Mouse (Mus musculus) stomach, adult 2 months (tissue): Measurements from ENCODE around the gene Lrat. TPM values are rescaled to one million over a fixed set of nuclear protein-coding genes. Genes with fewer than 3 reads are reported as not detected.

Experiments
- polyA plus RNA-seq: library from polyadenylated mRNA; depleted of rRNA; stranded (reverse); fragments of >200 nt; gene quantifications from 2 replicates; pipeline ENCODE4 v1.2.3, GENCODE M21; 2012; rRNA removed

Gene Lrat
- polyA plus RNA-seq: not detected in 2 replicates

GRCm38 (mm10) chr3:82903613-82904205, at the start of gene Lrat:
Gene Lrat (minus strand): TSS chr3:82903973.

GRCm38 (mm10) chr3:82876372-82876739, 27.4 kb downstream of the Lrat start, which contains the start of gene Rbm46:
Gene Rbm46 (minus strand): TSS chr3:82876483.

Other genes starting within 250 kb of the Lrat start
- gene Rbm46, start 27.5 kb downstream of the Lrat start, polyA plus RNA-seq: not detected in 2 replicates
- gene Fgg, start 103.8 kb upstream of the Lrat start, polyA plus RNA-seq: 0.21 TPM in 1 of 2 replicates, not detected in the other
- 0.06 TPM in 1 of 2 replicates, not detected in the other for gene Fga, start 122.1 kb upstream of the Lrat start, polyA plus RNA-seq
- not detected in 2 replicates for gene Fgb, start 145.9 kb upstream of the Lrat start, polyA plus RNA-seq
- 5.8 and 6.6 TPM in 2 replicates for gene Plrg1, start 151.5 kb upstream of the Lrat start, polyA plus RNA-seq
- gene Dchs2, start 224.0 kb upstream of the Lrat start, polyA plus RNA-seq: 0.04 and 0.10 TPM in 2 replicates